ENCODE assay signal across 8 mouse cellular contexts in genomic region chr7:139390380-139390779, GRCm38 (mm10). TPM values are rescaled to one million over a fixed set of nuclear protein-coding genes. Genes with fewer than 3 reads are reported as not detected.
A peak's percentile ranks its signal among the peaks of the same experiment; 100 is the strongest.
DNase-seq lines count a peak whose midpoint lies in the region; ATAC-seq and TF ChIP-seq lines count a peak whose summit lies in the region.

No protein-coding gene starts in this region.

- no peaks in the 10 kb centered on the region for H3K36me3 ChIP-seq in embryonic facial prominence, embryonic 13.5 days
- H3K36me3 ChIP-seq in intestine, postnatal 0 days (ENCODE audit: control insufficient read depth, insufficient read depth): no peaks in the 10 kb centered on the region

- peak overlapping the region; percentile 29; the same call in 1 of the 2 replicates for H3K27ac ChIP-seq in embryonic facial prominence, embryonic 13.5 days
- no peak overlapping the region for H3K27ac ChIP-seq in intestine, postnatal 0 days (ENCODE audit: low read depth, low read length)
- H3K27ac ChIP-seq in olfactory bulb, adult 2 months (ENCODE audit: insufficient read depth, low read depth, low read length): peak overlapping the region; percentile 65

- TF ChIP-seq CTCF in intestine, postnatal 0 days (IDR thresholded peaks at IDR 0.05; ENCODE audit: low read depth): peak; percentile 56
- no peak for TF ChIP-seq CTCF in olfactory bulb, adult 2 months (IDR thresholded peaks at IDR 0.05; ENCODE audit: insufficient read depth, low read depth, low read length)

- peak; percentile 51 for DNase-seq in layer of hippocampus, adult 11-12 months (ENCODE audit: low spot score)
- no peak for DNase-seq in layer of hippocampus, adult 18-20 months (ENCODE audit: low spot score in 2 of 2)
- peak; percentile 91 for DNase-seq in brain, adult 2 months (ENCODE audit: low read depth, low spot score)
- DNase-seq in testis, postnatal 14 days (ENCODE audit: low spot score): no peak
- no peak for DNase-seq in kidney, adult 18-20 months

- no peaks in the 10 kb centered on the region for H3K9me3 ChIP-seq in embryonic facial prominence, embryonic 13.5 days
- H3K9me3 ChIP-seq in intestine, postnatal 0 days (ENCODE audit: control insufficient read depth): no peaks in the 10 kb centered on the region

- no peak for ATAC-seq in embryonic facial prominence, embryonic 13.5 days (ENCODE audit: insufficient number of reproducible peaks, insufficient read depth, low FRiP score, low TSS enrichment, low read depth)
- ATAC-seq in intestine, postnatal 0 days: no peak

- 80% methylated on average over 3 of the region's 3 CpGs for WGBS in embryonic facial prominence, embryonic 13.5 days
- WGBS in intestine, postnatal 0 days: 71% methylated on average over 3 of the region's 3 CpGs
- WGBS in olfactory bulb, adult 2 months: 23% methylated on average over 3 of the region's 3 CpGs

- H3K9ac ChIP-seq in embryonic facial prominence, embryonic 13.5 days: peak overlapping the region; percentile 95; the same call in 1 of the 2 replicates
- no peak overlapping the region for H3K9ac ChIP-seq in intestine, postnatal 0 days (ENCODE audit: low read depth, low read length)

- H3K4me3 ChIP-seq in embryonic facial prominence, embryonic 13.5 days: peak overlapping the region; percentile 88
- peak overlapping the region; percentile 77 for H3K4me3 ChIP-seq in intestine, postnatal 0 days (ENCODE audit: low read depth, low read length)
- H3K4me3 ChIP-seq in olfactory bulb, adult 2 months (ENCODE audit: insufficient read depth, low read depth, low read length): peak overlapping the region; percentile 69

- H3K27me3 ChIP-seq in embryonic facial prominence, embryonic 13.5 days: no peaks in the 10 kb centered on the region
- no peaks in the 10 kb centered on the region for H3K27me3 ChIP-seq in intestine, postnatal 0 days (replicated peaks; ENCODE audit: control insufficient read depth, insufficient read depth, low read length)

- no peak for TF ChIP-seq POLR2A in olfactory bulb, adult 2 months (IDR thresholded peaks at IDR 0.05; ENCODE audit: insufficient read depth, low read depth, low read length)

- peaks cover 49% of the 10 kb centered on the region for H3K4me1 ChIP-seq in embryonic facial prominence, embryonic 13.5 days
- peaks cover 6% of the 10 kb centered on the region; the same call in 1 of the 2 replicates for H3K4me1 ChIP-seq in intestine, postnatal 0 days (replicated peaks; ENCODE audit: control insufficient read depth, insufficient read depth, low read length)
- peaks cover 23% of the 10 kb centered on the region for H3K4me1 ChIP-seq in olfactory bulb, adult 2 months (ENCODE audit: control insufficient read depth, insufficient read depth, low read length)

- H3K4me2 ChIP-seq in embryonic facial prominence, embryonic 13.5 days: peak overlapping the region; percentile 72
- peak overlapping the region; percentile 93 for H3K4me2 ChIP-seq in intestine, postnatal 0 days (replicated peaks; ENCODE audit: low read depth)

RNA-seq across cellular contexts. Expression of gene Inpp5a, which starts 1.5 kb away (rescaled TPM):
- total RNA-seq in layer of hippocampus, adult 18-20 months (2021): 10 to 100 TPM; 45.5 to 46.1 TPM
- 24.4 and 24.9 TPM in 2 replicates for polyA plus RNA-seq in embryonic facial prominence, embryonic 13.5 days (2015; fragmentation: Nextera tagmentation; extraction: Ambion mirVana)
- polyA plus RNA-seq in intestine, postnatal 0 days (2015; fragmentation: Nextera tagmentation; extraction: Ambion mirVana): 29.1 and 32.9 TPM in 2 replicates
- polyA plus RNA-seq in olfactory bulb, adult 2 months (2012; ENCODE audit: insufficient read depth, insufficient read length, low replicate concordance, missing spikeins): not detected in 2 replicates

Comparison
In these comparisons a context has a peak if more than half of its experiments do, and no peak if none do; other contexts are left out.
1. DNase-seq: peak in layer of hippocampus, adult 11-12 months (single experiment) and brain, adult 2 months (single experiment); none in layer of hippocampus, adult 18-20 months (0 of 2), testis, postnatal 14 days (single experiment) and kidney, adult 18-20 months (single experiment).
2. RNA of gene Inpp5a, which starts 1.5 kb away (polyA plus RNA-seq): 29.1 to 32.9 TPM in intestine, postnatal 0 days and 24.4 to 24.9 TPM in embryonic facial prominence, embryonic 13.5 days; not detected in olfactory bulb, adult 2 months; every median in the first group is over 10 times any median in the second.
3. Peak in every context shown above with its lines, with median percentiles within 50 percentile points of each other: H3K4me3 ChIP-seq.